Mouse (Mus musculus) heart, postnatal 0 days (tissue): ENCODE measurements around the gene Chad.

ENCODE experiments used
- CTCF ChIP-seq: IDR thresholded peaks from 2 replicates; pipeline ENCODE4 v1.5.1; 2016; ENCODE audit warnings: antibody characterized with exemption, control low read depth, low read depth
- EP300 ChIP-seq: IDR thresholded peaks from 2 replicates; pipeline ENCODE4 v1.6.1; 2016; ENCODE audit warnings: antibody characterized with exemption, low read depth

- TF ChIP-seq CTCF: no peak
- TF ChIP-seq EP300: no peak
Measured at GRCm38 (mm10) chr11:94526171-94526879, 38.5 kb upstream of the Chad start.
